Mouse (Mus musculus) 3134 (cell line): ENCODE data around the gene Serhl.
"Not testable (repeated sequence)": the region's sequence is repeated elsewhere in the genome, so short reads cannot be mapped to it uniquely, and the experiment has no call there.

Experiments
- DNase-seq: peaks from one replicate; pipeline ENCODE4 v3.0.0-alpha.2; 2011; ENCODE audit warnings: low spot score; ENCODE audit not compliant: insufficient read length; ENCODE audit errors: extremely low read depth

Serhl gene

DNA sequence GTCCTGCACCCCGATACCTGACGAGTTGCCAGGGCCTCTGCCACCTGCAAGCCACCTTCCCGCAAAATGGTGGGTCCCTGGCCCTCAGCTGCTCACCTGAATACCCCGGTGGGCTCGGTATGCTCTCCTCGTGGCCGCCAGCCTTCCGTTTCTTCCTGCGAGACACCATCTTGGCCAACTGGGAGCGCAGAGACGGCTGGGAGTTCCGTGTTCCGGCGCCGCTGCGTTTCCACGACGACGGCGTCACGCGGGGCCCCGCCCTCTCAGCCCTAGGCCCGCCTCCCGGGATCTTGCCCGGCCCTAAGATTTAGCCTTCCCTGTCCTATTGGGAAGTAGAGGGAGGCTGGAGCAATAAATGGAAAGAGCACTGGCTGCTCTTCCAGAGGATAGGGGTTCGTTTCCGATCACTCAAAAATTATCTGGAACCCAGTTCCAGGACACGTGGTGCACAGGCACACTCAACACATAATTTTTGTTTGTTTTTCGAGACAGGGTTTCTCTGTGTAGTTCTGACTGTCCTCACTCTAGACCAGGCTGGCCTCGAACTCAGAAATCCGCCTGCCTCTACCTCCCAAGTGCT lies 33.4 kb downstream of the Serhl start, which contains the start of gene Rrp7a:
TSS of gene Rrp7a (minus strand) at position 236 of the 580 bp plus-strand sequence.
- DNase-seq = peak; percentile 96

DNA sequence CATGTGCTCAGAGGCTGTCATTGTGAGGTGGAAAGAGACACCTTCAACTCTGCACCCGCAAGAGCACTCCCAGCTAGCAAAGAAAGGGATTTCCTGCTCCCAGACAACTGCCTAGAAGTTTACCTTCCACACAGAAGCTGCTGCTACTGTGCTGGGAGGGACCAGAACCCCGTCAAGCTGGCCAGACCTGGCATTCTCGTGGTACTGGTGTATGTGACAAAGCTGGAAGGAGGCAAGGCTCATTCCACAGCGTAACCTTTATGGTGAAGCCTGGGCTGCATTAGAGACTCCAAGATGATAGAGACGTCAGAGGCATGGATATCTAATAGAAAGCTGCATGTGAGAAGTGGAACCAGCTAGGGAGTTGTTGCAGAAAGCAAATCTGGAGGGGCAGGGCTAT lies 35.3 kb downstream of the Serhl start:
- DNase-seq = no peak

DNA sequence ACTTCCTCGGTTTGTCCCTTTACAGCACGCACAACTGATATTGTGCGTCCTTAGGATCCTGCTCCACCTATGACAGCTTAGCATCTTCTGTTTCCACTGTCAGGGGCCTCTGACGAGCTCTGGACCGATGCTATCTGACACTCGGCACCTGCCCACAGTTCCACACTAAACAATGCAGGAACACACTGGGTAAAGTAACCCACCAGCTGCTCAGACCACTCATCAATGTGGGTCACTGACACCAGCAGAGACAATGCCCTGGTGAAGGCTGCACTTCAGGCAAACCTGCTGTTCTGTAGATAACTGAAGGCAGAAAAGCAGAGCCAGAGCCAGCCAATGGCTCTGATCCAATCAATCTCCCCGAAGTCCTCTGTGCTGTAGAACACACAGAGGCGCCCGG lies 37.3 kb downstream of the Serhl start:
- no peak for DNase-seq

DNA sequence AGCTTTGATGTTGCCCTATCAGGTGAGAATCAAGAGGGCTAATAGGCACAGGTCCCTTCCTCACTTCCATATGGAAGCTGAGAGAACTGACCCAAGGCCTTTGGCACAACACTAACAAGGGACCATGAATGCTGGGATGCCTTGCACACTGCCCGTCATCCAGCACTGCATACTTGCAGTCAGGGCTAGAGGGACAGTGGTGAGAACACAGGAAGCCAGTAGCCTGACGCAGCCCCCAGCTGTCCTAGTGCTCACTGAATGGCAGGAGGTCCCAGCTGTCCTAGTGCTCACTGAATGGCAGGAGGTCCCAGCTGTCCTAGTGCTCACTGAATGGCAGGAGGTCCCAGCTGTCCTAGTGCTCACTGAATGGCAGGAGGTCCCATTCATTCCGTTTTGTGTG lies 37.7 kb downstream of the Serhl start:
- DNase-seq = not testable (repeated sequence)

DNA sequence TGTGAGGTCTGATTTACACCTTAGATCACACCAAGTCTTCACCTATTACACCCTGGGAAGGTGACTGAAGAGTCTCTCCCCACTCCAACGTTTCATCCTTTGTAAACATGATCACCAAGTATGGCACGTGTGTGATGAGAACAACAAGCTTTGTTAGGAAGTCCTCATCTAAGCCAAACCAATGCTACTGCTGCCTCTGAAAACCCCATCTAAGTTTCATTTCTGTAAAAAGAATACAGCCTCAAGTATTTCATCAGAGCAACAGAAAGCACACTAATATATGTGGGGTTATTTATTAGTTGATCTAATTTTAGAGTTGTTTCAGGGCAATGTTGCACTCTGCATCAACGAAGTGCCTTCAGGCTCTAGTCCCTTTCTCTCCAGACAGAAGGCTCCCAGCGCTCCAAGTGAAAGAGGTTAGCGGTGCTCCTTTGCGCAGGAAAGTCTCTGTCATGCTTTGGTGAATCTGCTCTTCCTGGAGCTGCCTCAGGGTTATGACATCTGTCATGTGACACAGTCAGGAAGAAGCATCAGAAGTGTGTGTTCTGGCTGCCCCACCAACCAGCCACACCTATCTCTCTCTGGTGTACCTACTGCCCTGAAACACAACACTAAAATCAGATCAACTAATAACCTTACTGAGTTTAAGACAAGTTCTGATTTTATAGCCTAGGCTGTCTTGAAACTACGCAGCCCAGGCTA lies 40.4 kb downstream of the Serhl start:
- no peak for DNase-seq

DNA sequence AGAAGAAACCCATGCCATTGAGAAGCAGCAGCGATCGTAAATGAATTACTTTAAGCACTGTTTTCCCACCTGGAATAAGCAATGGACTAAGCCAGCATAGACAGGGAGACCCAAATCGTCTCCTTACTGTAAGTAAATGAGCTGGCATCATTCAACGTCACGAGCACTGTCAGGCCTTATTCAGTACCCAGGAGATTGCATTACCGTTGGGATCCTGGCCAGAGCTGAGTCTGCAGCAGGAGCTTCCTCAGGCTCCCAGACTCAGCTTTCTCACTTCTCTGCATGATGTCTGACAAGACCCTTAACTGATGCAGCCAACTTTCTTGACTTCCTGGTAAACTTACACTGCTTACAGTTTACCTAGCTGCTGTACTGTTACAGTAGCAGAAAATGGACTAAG lies 45.4 kb downstream of the Serhl start:
- DNase-seq = no peak

DNA sequence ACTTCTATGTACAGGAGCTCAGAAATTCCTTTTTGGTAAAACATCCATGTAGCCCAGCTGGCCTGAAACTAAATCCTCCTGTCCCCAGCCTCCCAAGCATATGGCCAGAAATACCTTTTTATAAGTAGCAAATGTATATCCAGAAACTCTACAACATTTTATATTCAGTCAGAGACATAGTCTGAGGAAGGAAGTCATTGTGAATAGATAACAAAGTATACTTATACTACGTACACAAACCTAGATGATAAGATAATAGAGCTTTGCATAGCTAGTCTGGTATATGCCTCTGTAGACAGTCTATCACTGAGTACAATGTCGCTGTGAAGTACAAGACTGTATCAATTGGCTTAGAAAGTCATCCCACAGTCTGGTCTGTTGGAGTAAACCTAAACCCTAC lies 46.3 kb downstream of the Serhl start:
- DNase-seq = no peak

DNA sequence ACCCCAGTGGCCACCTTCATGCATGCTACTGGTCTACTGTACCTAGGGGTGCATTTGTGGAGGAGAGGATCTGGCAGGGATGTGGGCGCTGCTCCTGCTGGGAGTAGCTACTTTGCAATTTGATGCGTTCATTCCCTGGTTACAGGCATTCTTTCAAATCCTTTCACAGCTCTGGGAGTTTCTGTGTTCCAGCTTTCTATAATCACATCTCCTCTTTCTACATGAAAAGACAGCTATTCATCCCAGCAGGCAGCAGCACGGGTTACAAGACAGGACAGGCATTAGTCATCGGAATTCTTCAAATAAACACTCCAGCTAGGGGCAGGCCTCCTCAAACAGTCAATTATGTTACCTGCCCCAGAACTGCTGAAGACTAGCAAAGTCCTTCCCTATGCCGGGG lies 53.6 kb downstream of the Serhl start:
- peak; percentile 44 for DNase-seq

DNA sequence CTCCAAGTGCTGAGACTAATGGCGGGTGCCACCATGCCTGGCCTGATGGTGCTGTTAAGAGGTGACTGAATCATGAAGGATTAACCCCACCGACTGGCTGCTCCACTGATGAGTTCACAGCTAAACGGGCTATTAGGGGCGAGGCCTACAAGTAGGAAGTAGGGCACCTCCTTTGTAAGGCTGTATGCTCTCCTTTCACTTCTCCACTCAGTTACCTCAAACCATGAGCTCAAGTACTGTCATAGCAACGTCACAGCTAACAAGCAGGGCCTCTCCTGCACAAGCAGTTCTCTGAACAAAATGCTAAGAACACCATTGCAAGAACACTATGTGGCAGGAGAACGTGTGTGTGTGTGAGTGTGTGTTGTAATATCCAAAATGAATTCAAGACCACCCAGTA lies 56.2 kb downstream of the Serhl start:
- DNase-seq = no peak

DNA sequence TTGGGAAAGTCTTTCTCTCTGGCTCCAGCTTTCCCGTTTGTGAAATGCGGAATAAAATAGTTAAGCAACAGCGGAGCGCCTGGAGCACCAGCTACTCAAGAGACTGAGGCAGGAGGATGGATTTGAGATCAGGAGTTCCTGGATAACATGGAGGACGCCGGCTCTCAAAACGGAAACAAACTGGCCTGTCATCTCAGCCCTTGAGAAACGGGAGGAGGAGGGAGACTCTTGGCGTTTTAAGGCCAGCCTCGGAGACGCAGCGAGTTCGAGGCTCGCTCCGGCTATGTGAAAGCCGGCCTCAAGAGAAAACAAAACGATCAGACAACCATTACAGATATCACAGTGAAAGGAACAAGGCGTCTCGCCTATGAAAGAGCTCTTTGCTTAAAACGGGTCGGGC lies 59.1 kb downstream of the Serhl start:
- no peak for DNase-seq

DNA sequence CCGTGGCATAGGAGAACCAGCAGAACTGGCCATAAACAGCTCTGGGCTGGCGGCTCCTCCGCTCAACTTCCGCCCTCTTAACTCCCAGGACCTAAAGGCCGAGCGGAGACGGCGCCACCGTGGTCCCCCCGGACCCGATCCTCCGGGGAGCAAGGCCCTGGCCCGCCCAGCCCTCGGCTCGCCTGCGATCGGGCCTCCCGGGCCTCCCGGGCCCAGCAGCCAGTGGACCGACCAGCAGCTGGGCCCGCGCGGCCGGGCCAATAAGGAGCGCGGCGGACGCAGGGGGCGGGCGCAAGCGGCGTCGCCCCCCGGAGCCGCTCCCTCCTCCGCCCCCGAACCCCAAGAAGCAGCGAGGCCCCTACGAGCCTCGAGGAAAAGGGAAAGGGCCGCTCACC lies 59.5 kb downstream of the Serhl start:
- DNase-seq = no peak

DNA sequence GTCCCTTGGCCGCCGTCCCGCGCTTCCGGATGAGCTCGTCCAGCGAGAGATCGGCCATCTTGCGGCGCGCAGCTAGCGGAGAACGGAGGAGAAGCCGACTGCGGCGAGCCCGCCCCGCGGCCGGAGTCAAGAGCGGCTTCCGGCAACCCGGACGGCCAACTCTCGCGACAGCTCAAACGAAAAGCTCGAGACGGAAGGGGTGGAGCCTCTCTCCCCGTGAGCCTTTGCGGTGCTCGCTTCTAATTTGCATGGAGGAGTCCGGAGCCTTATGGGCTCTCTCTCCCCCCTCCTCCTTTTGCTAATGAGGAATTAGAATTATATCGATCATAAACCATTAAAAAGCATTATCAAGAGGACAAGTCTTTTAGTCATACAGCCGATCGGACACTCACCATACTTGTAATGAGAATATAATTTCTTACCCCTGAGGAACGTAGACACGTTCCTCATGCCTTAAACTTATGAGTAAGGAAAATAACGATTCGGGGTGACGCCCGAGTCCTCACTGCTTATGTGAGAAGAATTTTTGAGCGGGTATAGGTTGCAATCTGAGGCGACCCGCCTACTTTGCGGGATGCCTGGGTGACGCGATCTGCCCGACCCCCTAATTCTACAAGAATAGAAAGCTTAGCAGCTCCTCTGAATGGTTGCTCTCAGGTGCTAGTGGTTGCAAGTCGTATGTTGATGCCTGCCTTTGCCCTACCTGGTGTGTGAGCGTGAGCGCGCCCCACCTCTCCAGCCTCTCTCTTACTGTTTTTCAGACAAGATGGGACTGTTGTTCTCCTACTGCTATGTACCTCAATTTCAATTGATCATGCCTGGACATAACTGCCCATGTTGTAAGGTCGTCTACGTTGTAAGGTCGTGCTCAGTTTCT lies 60.1 kb downstream of the Serhl start, which contains the start of gene Poldip3:
TSS of gene Poldip3 (minus strand) at position 189 of the 877 bp plus-strand sequence.
- DNase-seq = peak; percentile 97

DNA sequence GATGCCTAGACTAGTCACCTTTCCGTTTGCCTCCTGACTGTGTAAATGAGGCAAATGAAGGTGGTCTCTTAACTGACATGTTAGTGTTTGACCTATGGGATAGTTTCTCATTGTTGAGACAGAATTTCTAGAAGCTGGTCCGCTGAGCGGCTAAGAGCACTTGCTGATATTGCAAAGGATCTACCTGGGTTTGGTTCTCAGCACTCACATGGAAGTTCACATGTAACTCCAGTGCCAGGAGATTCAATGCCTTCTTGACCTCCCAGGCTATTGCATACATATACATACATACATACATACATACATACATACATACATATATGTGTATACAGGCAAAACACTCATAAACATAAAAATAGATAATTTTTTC lies 60.8 kb downstream of the Serhl start:
- no peak for DNase-seq

DNA sequence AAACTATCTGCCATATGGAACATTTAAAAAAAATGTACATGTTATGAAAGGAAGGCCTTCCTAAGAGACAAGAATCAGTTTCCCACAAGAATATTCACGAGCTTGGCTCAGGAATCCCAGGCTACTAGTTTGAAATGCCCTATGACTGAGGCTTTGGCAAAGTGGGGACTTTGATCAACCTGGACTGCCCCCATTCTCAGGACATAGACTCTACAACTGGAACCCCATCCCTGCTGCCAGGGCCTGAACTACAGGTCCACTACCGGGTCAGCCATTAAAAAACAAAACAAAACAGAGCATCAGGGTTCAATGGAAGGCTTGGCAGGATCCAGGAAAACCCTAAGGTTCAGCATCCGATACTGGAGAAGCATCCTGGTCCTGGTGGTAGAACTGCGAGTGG lies 61.4 kb downstream of the Serhl start:
- DNase-seq = no peak

DNA sequence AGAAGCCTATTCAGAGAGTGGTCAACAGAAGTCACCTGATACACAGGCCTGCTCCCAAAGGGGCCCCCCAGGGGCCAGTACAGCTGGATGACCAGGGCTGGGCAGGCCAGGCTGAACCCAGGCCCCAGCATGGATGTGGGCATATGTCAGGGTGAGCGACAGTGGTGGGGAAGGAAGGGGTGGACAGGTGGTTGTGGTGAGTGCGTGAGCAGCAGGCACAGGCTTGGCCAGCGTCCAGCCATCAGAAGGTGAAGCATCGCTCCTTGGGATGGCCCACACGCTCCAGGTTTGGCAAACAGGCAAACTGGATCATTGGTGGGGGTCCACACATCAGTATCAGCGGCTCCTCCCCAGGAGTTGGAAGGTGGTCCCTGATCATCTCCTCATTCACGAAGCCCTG lies 65.0 kb downstream of the Serhl start:
- DNase-seq = no peak

DNA sequence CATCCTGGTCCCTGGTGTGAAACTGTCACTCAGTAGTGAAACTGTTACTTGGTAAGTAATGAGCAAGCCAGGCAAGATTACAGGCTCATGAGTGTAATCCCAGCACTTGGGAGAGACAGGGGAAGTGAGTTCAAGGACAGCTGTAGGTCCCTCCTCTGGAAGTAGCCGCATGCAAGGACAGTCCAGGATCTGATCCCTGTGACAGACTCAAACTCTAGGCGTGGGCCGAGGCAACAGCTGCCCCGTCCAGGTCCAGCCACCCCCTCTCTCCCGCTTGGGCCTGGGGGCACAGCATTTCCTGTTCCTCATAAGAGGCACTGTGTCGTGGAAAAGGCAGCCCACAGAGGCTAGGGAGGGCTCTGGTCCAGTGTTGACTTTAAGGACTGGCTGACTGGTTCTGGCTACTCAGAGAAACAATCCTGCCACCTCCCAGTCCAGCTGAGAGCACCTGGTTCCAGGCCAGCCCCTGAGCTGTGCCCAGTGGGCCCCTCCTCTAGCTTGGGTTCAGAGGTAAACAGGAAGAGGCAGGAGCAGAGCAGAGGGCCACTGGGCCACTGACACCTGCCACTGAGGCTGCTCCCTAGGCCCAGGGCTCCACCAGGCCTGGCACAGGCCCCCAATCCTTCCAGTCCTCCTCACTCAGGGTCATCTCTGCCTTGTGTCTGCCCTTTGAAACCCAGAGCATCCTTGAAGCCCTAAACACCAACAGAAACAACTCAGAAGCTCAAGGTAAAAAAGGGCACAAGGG lies 66.5 kb downstream of the Serhl start:
- DNase-seq = no peak

DNA sequence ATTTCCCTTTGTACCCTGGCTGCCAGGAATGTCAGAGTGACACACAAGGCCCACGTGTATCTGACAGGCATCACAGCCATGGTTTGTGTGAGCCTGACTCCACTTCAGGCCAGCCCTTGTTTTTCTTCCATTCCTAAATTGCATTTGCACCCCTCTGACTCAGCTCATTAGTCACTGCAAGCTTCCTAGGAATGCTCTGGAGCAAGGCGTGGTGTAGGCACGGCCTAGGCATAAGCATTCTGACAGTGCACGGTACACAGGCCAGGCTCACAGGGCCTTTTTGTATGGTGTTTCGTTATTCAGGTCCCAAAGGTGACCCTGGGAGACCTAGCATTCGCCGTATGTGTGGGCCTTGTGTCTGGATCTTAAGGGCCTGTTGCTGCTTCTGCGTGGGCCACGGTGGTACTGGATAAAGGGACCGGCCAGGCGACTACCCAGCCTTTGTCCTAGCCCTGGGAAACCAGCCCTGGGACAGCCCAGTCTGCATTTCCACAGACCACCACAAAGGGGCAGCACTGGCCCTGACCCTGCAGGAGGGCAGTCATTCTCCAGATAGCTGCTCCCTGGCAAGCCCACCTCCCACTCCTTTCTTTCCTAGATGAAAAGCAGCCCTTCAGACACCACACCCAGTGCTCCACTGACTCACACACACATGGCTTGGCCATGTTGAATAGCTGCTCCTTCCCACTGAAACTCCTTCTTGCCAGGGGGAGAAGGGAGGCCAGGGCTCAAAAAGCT lies 67.8 kb downstream of the Serhl start:
- DNase-seq = peak; percentile 85

DNA sequence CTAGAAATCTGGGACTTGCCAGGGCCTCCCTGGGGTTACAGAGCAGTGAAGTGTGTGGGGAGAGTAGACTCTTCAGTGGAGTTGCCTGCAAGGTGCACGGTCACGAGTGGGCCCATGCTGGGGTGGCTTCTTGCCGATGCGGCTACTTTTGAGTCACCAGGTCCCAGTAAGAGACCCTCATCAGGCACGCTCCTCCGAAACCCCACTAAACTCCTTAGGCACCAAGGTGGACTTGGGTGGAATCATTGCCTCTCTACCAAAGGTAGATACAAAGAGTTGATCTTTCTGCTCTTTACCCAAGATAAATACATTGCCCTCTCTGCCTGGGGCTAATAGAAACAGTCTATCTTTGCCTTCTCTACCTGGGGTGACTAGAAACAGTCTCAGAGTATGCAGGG lies 68.4 kb downstream of the Serhl start:
- no peak for DNase-seq

DNA sequence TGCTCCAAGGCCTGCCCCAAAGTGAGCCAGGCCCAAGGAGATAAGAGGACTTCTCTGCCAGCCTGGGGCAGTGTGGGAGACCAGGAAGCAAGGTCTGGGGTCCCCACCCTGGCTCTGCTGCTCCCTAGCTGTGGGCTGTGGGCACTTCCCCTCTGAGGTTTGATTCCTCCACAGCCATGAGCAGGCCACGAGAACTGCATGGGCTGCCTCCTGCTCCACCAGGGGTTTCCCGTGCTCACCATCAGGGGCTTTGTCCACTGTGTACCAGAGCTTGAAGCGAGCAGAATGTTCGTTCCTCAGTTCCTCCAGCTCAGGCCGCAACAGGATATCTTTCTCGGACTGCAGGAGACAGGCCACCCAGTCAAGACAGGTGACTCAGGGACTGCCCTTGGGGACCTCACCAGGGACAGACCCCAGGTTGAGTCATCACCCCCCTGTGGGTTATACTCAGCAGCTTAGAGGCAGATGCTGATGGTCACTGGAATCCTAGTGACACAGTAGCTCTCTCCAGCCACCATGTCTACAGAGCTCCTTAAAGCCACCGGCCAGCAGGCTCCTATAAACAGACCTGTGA lies 69.4 kb downstream of the Serhl start:
- peak; percentile 50 for DNase-seq

DNA sequence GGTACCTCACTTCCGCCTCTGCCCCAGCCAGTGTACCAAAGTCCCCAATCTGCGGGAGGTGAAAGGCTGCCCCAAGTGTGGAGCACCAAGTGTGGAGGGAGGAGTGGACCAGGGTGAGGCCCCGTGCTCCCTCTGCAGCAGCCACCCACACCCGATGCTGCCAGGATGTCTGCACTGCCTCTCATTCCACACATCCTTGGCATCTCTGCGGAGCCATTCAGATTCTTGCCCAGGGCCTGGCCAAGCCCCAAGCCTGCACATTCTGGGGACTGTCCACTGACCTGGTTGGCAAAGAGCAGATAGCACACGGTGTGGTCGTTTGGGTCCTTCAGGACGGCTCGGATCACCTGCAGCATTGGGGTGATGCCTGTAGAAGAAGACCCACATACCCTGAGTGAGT lies 70.5 kb downstream of the Serhl start:
- no peak for DNase-seq
